Mouse (Mus musculus) lung, postnatal 0 days (tissue): ENCODE data around the gene Mlana.

ENCODE experiments used
- CTCF ChIP-seq: IDR thresholded peaks from 2 replicates; pipeline ENCODE4 v1.5.1; 2016; ENCODE audit warnings: antibody characterized with exemption, mild to moderate bottlenecking
- EP300 ChIP-seq: IDR thresholded peaks from 2 replicates; pipeline ENCODE4 v1.6.1; 2016; ENCODE audit warnings: antibody characterized with exemption, mild to moderate bottlenecking, control low read depth

GRCm38 (mm10) chr19:29708461-29708860 is 10.8 kb downstream of the Mlana start:
- TF ChIP-seq CTCF (no peak), EP300 (no peak)
